Mouse (Mus musculus): ENCODE data around the gene Dusp7. TPM values are rescaled to one million over a fixed set of nuclear protein-coding genes. Genes with fewer than 3 reads are reported as not detected.

Gene Dusp7
- total RNA-seq, 2 experiments from 2014 or later: 23.9 to 25.5 TPM

GRCm38 (mm10) chr9:106353779-106354178, 14.7 kb upstream of the Dusp7 start:
- no peak for DNase-seq (ENCODE audit: low spot score in 2 of 2)

GRCm38 (mm10) chr9:106354810-106355209, 13.6 kb upstream of the Dusp7 start:
- no peak for DNase-seq (ENCODE audit: low spot score in 2 of 2)

GRCm38 (mm10) chr9:106355217-106355974, 13.0 kb upstream of the Dusp7 start:
- DNase-seq (ENCODE audit: low spot score in 2 of 2): no peak

- DNase-seq (ENCODE audit: low spot score in 2 of 2): no peak
These were observed 12.5 kb upstream of the Dusp7 start for GRCm38 (mm10) chr9:106355975-106356286.

- no peak for DNase-seq (ENCODE audit: low spot score in 2 of 2)
These were observed 12.0 kb upstream of the Dusp7 start for GRCm38 (mm10) chr9:106356323-106356844.

GRCm38 (mm10) chr9:106357167-106357566, 11.3 kb upstream of the Dusp7 start:
- no peak for DNase-seq (ENCODE audit: low spot score in 2 of 2)

GRCm38 (mm10) chr9:106359297-106359696, 9.1 kb upstream of the Dusp7 start:
- no peak for DNase-seq (ENCODE audit: low spot score in 2 of 2)

- DNase-seq (ENCODE audit: low spot score in 2 of 2): no peak
These were observed 7.3 kb upstream of the Dusp7 start for GRCm38 (mm10) chr9:106361140-106361539.

GRCm38 (mm10) chr9:106365333-106365732, 3.1 kb upstream of the Dusp7 start:
- no peak for DNase-seq (ENCODE audit: low spot score in 2 of 2)

- no peak for DNase-seq (ENCODE audit: low spot score in 2 of 2)
These were observed 2.2 kb upstream of the Dusp7 start for GRCm38 (mm10) chr9:106366188-106366587.

- no peak for DNase-seq (ENCODE audit: low spot score in 2 of 2)
These were observed 1.4 kb upstream of the Dusp7 start for GRCm38 (mm10) chr9:106367001-106367400.

GRCm38 (mm10) chr9:106367592-106368111, 780 bp upstream of the Dusp7 start:
- peak; percentile 93 to 97 for DNase-seq (ENCODE audit: low spot score in 2 of 2)

GRCm38 (mm10) chr9:106368831-106369501, 534 bp downstream of the Dusp7 start:
- DNase-seq (ENCODE audit: low spot score in 2 of 2): peak; percentile 49 to 69

GRCm38 (mm10) chr9:106369801-106370485, 1.5 kb downstream of the Dusp7 start:
- DNase-seq (ENCODE audit: low spot score in 2 of 2): peak in 1 of 2 experiments; percentile 37

GRCm38 (mm10) chr9:106370620-106371383, 2.4 kb downstream of the Dusp7 start:
- DNase-seq (ENCODE audit: low spot score in 2 of 2): no peak

- no peak for DNase-seq (ENCODE audit: low spot score in 2 of 2)
These were observed 2.9 kb downstream of the Dusp7 start for GRCm38 (mm10) chr9:106371384-106371671.

- DNase-seq (ENCODE audit: low spot score in 2 of 2): peak; percentile 45 to 74
These were observed 3.3 kb downstream of the Dusp7 start for GRCm38 (mm10) chr9:106371776-106372175.

- no peak for DNase-seq (ENCODE audit: low spot score in 2 of 2)
These were observed 4.3 kb downstream of the Dusp7 start for GRCm38 (mm10) chr9:106372431-106373412.

GRCm38 (mm10) chr9:106373973-106374372, 5.5 kb downstream of the Dusp7 start:
- DNase-seq (ENCODE audit: low spot score in 2 of 2): no peak

- DNase-seq (ENCODE audit: low spot score in 2 of 2): no peak
These were observed 8.8 kb downstream of the Dusp7 start for GRCm38 (mm10) chr9:106377247-106377646.
